Mouse (Mus musculus) monocyte, adult 2 months (primary cell): Measurements from ENCODE around the gene Tmie.

Source experiments
- DNase-seq, 2 experiments: peaks; one replicate each; pipeline ENCODE4 v3.0.0; 2022; ENCODE audit warnings: low spot score in 2 of 2, low read depth in 1 of 2

The Tmie gene

GRCm38 (mm10) chr9:110890026-110890783 lies 10.3 kb upstream of the Tmie start:
- DNase-seq = no peak

GRCm38 (mm10) chr9:110888935-110889334 lies 9.0 kb upstream of the Tmie start:
- DNase-seq = no peak

- DNase-seq = no peak
These were observed 7.7 kb upstream of the Tmie start for GRCm38 (mm10) chr9:110887388-110888303.

- no peak for DNase-seq
These were observed 2.0 kb upstream of the Tmie start for GRCm38 (mm10) chr9:110881953-110882352.

- no peak for DNase-seq
These were observed 859 bp upstream of the Tmie start for GRCm38 (mm10) chr9:110880772-110881171.

GRCm38 (mm10) chr9:110879191-110879920 lies 557 bp downstream of the Tmie start, which contains the start of gene Als2cl:
Gene Als2cl (plus strand): TSS chr9:110879870.
- no peak for DNase-seq

GRCm38 (mm10) chr9:110877888-110878287 lies 2.0 kb downstream of the Tmie start:
- no peak for DNase-seq

GRCm38 (mm10) chr9:110877353-110877752 lies 2.6 kb downstream of the Tmie start:
- no peak for DNase-seq

GRCm38 (mm10) chr9:110875288-110875695 lies 4.6 kb downstream of the Tmie start:
- no peak for DNase-seq

- no peak for DNase-seq
These were observed 5.2 kb downstream of the Tmie start for GRCm38 (mm10) chr9:110874660-110875191.

- no peak for DNase-seq
These were observed 5.9 kb downstream of the Tmie start for GRCm38 (mm10) chr9:110873681-110874659.

GRCm38 (mm10) chr9:110871030-110871429 lies 8.9 kb downstream of the Tmie start:
- DNase-seq = no peak

GRCm38 (mm10) chr9:110858967-110859596 lies 20.8 kb downstream of the Tmie start:
- no peak for DNase-seq

GRCm38 (mm10) chr9:110858523-110858922 lies 21.4 kb downstream of the Tmie start:
- DNase-seq = no peak

GRCm38 (mm10) chr9:110857781-110858472 lies 22.0 kb downstream of the Tmie start, which contains the start of gene Prss50:
Gene Prss50 (plus strand): TSS chr9:110857967.
- no peak for DNase-seq

- DNase-seq = no peak
These were observed 23.0 kb downstream of the Tmie start for GRCm38 (mm10) chr9:110856920-110857319.

GRCm38 (mm10) chr9:110855903-110856302 lies 24.0 kb downstream of the Tmie start:
- no peak for DNase-seq

GRCm38 (mm10) chr9:110849162-110849561 lies 30.8 kb downstream of the Tmie start:
- DNase-seq = no peak

GRCm38 (mm10) chr9:110844206-110844605 lies 35.7 kb downstream of the Tmie start, which contains the start of gene Prss46:
Gene Prss46 (plus strand): TSS chr9:110844506.
- no peak for DNase-seq
